Mouse (Mus musculus) megakaryocyte, embryonic 14.5 days (primary cell): ENCODE data around the gene Pacrg. TPM values are rescaled to one million over a fixed set of nuclear protein-coding genes. Genes with fewer than 3 reads are reported as not detected.

ENCODE experiments used
- H3K27me3 ChIP-seq: replicated peaks from 2 replicates; pipeline ENCODE3; 2012; ENCODE audit warnings: inconsistent platforms
- H3K36me3 ChIP-seq: replicated peaks from 2 replicates; pipeline ENCODE3; 2012; ENCODE audit warnings: low read length, inconsistent platforms, mixed read lengths
- H3K4me1 ChIP-seq: 2 replicates; pipeline ENCODE4 v1.6.1; 2012; ENCODE audit warnings: inconsistent platforms
- H3K4me3 ChIP-seq: replicated peaks from 2 replicates; pipeline ENCODE3; 2012; ENCODE audit warnings: moderate library complexity, mild to moderate bottlenecking, inconsistent platforms
- H3K9me3 ChIP-seq: 2 replicates; pipeline ENCODE4 v1.6.1; 2012; ENCODE audit warnings: inconsistent platforms
- FLI1 ChIP-seq: IDR thresholded peaks from 2 replicates; pipeline ENCODE4 v1.6.1; 2012; ENCODE audit warnings: low read length, inconsistent platforms, mixed read lengths
- GATA1 ChIP-seq: IDR thresholded peaks from 3 replicates; pipeline ENCODE4 v1.6.1; 2012; ENCODE audit warnings: mixed read lengths, low read length, inconsistent platforms, borderline replicate concordance
- polyA plus RNA-seq: library from polyadenylated mRNA; stranded (reverse); fragments of >175 nt; gene quantifications from 2 replicates; pipeline ENCODE4 v1.2.3, GENCODE M21; 2012; ENCODE audit warnings: low replicate concordance; ENCODE audit not compliant: insufficient read depth

Gene Pacrg
- polyA plus RNA-seq, 1 experiment = 0.10 TPM

GRCm38 (mm10) chr17:10611626-10612025 is 228.5 kb downstream of the Pacrg start:
- Histone ChIP-seq H3K27me3 (no peaks in the 10 kb centered on the region), H3K4me1 (peaks cover 16% of the 10 kb centered on the region), H3K9me3 (no peaks in the 10 kb centered on the region), H3K4me3 (no peak overlapping the region), H3K36me3 (no peaks in the 10 kb centered on the region)
- TF ChIP-seq GATA1 = no peak
- no peak for TF ChIP-seq FLI1

GRCm38 (mm10) chr17:10608146-10608545 is 232.0 kb downstream of the Pacrg start:
- Histone ChIP-seq H3K9me3 (no peaks in the 10 kb centered on the region), H3K27me3 (no peaks in the 10 kb centered on the region), H3K36me3 (no peaks in the 10 kb centered on the region), H3K4me1 (peaks cover 34% of the 10 kb centered on the region), H3K4me3 (no peak overlapping the region)
- TF ChIP-seq FLI1 (no peak), GATA1 (no peak)

- Histone ChIP-seq H3K36me3 (no peaks in the 10 kb centered on the region), H3K9me3 (no peaks in the 10 kb centered on the region), H3K4me1 (peaks cover 37% of the 10 kb centered on the region), H3K27me3 (no peaks in the 10 kb centered on the region), H3K4me3 (peak overlapping the region; percentile 24)
- TF ChIP-seq GATA1 (0 out of 3 replicates have a peak, but pooled peaks have one; percentile 13), FLI1 (no peak)
These were observed 234.0 kb downstream of the Pacrg start for GRCm38 (mm10) chr17:10606090-10606489.

- Histone ChIP-seq H3K9me3 (no peaks in the 10 kb centered on the region), H3K27me3 (no peaks in the 10 kb centered on the region), H3K4me1 (peaks cover 22% of the 10 kb centered on the region), H3K36me3 (no peaks in the 10 kb centered on the region), H3K4me3 (peak overlapping the region; percentile 59)
- TF ChIP-seq FLI1 (no peak), GATA1 (no peak)
These were observed 242.4 kb downstream of the Pacrg start for GRCm38 (mm10) chr17:10597741-10598140.

- TF ChIP-seq GATA1 = no peak
- no peak for TF ChIP-seq FLI1
- H3K27me3 ChIP-seq = no peaks in the 10 kb centered on the region
- H3K36me3 ChIP-seq = no peaks in the 10 kb centered on the region
- H3K9me3 ChIP-seq = peaks cover 2% of the 10 kb centered on the region
- peaks cover 4% of the 10 kb centered on the region; the same call in 1 of the 2 replicates for H3K4me1 ChIP-seq
- no peak overlapping the region for H3K4me3 ChIP-seq
These were observed 250.5 kb downstream of the Pacrg start for GRCm38 (mm10) chr17:10589604-10590003.

GRCm38 (mm10) chr17:10588922-10589400 is 251.2 kb downstream of the Pacrg start:
- Histone ChIP-seq H3K4me1 (peaks cover 9% of the 10 kb centered on the region), H3K9me3 (peaks cover 2% of the 10 kb centered on the region), H3K27me3 (no peaks in the 10 kb centered on the region), H3K36me3 (no peaks in the 10 kb centered on the region), H3K4me3 (no peak overlapping the region)
- TF ChIP-seq FLI1 (no peak), GATA1 (no peak)

- H3K4me3 ChIP-seq = no peak overlapping the region
- TF ChIP-seq GATA1 = no peak
- no peak for TF ChIP-seq FLI1
- H3K4me1 ChIP-seq = peaks cover 9% of the 10 kb centered on the region
- H3K27me3 ChIP-seq = peaks cover 3% of the 10 kb centered on the region
- no peaks in the 10 kb centered on the region; the same call in 1 of the 2 replicates for H3K9me3 ChIP-seq
- H3K36me3 ChIP-seq = no peaks in the 10 kb centered on the region
These were observed 256.8 kb downstream of the Pacrg start for GRCm38 (mm10) chr17:10583301-10583700.

GRCm38 (mm10) chr17:10575306-10575705 is 264.8 kb downstream of the Pacrg start:
- no peak for TF ChIP-seq GATA1
- no peak for TF ChIP-seq FLI1
- Histone ChIP-seq H3K4me1 (no peaks in the 10 kb centered on the region), H3K36me3 (no peaks in the 10 kb centered on the region), H3K27me3 (peaks cover 3% of the 10 kb centered on the region), H3K9me3 (no peaks in the 10 kb centered on the region), H3K4me3 (no peak overlapping the region)

- no peak for TF ChIP-seq FLI1
- no peak for TF ChIP-seq GATA1
- Histone ChIP-seq H3K9me3 (no peaks in the 10 kb centered on the region), H3K36me3 (no peaks in the 10 kb centered on the region), H3K4me1 (no peaks in the 10 kb centered on the region), H3K4me3 (no peak overlapping the region), H3K27me3 (no peaks in the 10 kb centered on the region)
These were observed 267.7 kb downstream of the Pacrg start for GRCm38 (mm10) chr17:10572436-10572835.

GRCm38 (mm10) chr17:10569270-10569669 is 270.8 kb downstream of the Pacrg start:
- Histone ChIP-seq H3K4me1 (no peaks in the 10 kb centered on the region), H3K9me3 (no peaks in the 10 kb centered on the region), H3K27me3 (no peaks in the 10 kb centered on the region), H3K4me3 (no peak overlapping the region), H3K36me3 (no peaks in the 10 kb centered on the region)
- no peak for TF ChIP-seq FLI1
- TF ChIP-seq GATA1 = no peak

- Histone ChIP-seq H3K9me3 (no peaks in the 10 kb centered on the region), H3K4me1 (no peaks in the 10 kb centered on the region), H3K36me3 (no peaks in the 10 kb centered on the region), H3K27me3 (no peaks in the 10 kb centered on the region), H3K4me3 (no peak overlapping the region)
- no peak for TF ChIP-seq GATA1
- no peak for TF ChIP-seq FLI1
These were observed 272.7 kb downstream of the Pacrg start for GRCm38 (mm10) chr17:10567411-10567810.
